Mouse (Mus musculus): Measurements from ENCODE around the gene Smim27. TPM values are rescaled to one million over a fixed set of nuclear protein-coding genes. Genes with fewer than 3 reads are reported as not detected.

Gene Smim27
- total and polyA plus RNA-seq, 2 experiments from 2014 or later, result 3.0 to 13.9 TPM

DNA sequence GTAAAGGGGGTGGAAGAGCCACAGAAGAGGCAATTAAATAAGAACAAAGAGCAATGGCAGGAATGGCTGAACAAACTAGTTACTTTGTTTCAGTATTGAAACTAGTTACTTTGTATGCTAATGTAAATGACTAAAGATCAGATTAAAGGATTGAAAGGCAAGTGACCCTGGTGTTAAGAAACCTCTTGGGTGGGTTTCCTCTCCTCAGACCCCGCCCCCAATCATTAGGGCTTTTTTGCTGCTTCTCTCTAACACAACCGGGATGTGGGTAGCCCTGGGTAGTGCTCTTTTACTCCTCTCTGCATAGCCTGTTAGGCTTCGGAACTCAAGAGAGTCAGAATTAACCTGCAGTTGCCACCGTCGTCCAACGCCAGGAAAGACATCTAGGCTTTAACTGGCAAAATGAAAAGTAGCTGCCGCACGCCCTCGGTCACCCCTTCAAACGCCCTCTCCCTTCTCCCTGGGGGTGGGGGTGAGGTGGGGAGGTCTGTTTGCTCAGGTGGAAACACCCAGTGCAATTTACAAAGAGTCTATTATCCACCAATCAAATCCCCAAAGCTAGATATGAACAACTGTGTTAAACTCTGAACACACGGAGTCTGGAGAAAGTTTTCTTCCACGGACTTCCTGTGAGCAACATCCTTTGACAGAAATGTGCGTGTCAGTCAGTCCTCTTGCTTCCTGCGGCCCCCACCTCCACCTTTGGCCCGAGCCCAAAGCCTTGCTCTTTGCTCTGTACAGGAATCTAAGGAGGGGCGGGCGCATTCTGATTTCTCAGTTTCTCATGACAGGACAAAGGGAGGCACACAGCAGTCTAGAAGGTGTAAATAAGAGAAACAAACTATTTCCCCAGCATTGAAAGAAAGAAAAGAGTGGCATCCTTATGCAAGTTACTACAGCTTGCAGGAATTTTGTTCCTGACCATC lies 30.6 kb upstream of the Smim27 start:
- no peaks in the 10 kb centered on the region for H3K4me1 ChIP-seq (ENCODE audit: insufficient read depth, low read length)
- 3% methylated on average over 17 of the region's 17 CpGs for WGBS
- no peak overlapping the region for H3K27ac ChIP-seq (ENCODE audit: low read depth, low read length)
- no peak for TF ChIP-seq CTCF (IDR thresholded peaks at IDR 0.05)
- H3K36me3 ChIP-seq (ENCODE audit: insufficient read depth, low read length), result no peaks in the 10 kb centered on the region
- H3K4me3 ChIP-seq (ENCODE audit: low read depth, low read length), result peak overlapping the region; percentile 39
- no peaks in the 10 kb centered on the region for H3K27me3 ChIP-seq (ENCODE audit: insufficient read depth, low read length)
- no peak for DNase-seq (ENCODE audit: low spot score)
- no peaks in the 10 kb centered on the region for H3K9me3 ChIP-seq (ENCODE audit: low read length)
- ATAC-seq (ENCODE audit: low FRiP score), result no peak
- H3K4me2 ChIP-seq (ENCODE audit: low read depth, low read length, poor library complexity, severe bottlenecking), result peak overlapping the region; percentile 67
- no peak overlapping the region for H3K9ac ChIP-seq (replicated peaks; ENCODE audit: low read length, poor library complexity, severe bottlenecking)

DNA sequence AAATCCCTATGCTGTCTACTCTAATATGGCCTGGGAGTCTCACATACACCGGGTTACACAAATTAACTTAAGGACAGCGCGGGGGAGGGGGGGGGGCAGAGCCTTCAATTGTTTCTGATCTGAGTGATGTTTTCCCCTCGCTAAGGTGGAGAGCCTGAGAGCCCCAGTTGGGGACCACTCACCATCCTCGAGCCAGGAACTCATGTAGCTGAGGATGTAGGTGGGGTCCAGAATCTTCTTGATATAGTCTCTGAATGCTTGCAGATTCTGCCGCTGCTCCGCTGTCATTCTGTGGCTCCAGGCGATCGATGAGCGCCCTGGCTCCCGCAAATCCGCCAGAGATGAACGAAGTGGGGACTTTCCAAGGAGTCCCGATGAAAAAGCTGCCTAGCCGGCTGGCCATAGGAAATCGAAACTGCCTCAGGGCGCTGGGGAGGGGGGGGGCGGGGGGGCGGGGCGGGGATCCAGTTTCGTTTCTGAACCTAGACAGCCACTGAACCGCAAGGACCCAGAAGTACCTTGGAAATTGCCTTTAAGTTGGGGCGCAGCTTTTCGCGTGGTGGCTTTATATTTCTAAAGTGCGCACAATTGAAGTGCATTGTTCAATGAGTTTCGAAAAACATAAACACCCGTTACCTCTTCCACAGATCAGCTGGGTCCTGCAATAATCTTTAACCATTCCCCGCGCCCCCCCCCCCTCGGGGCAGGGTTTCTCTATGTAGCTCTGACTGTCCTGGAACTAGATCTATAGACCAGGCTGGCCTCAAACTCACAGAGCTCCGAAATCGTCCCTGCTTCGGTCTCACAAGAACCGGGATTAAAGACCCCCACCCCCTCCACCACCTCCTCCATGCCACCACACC lies 29.7 kb upstream of the Smim27 start, which contains the start of gene Ddx58:
Ddx58 (minus strand) TSS at position 420 of the 863 bp plus-strand sequence.
- peak; percentile 49; the same call in 1 of the 2 replicates for ATAC-seq (ENCODE audit: low FRiP score)
- 4% methylated on average over 32 of the region's 35 CpGs for WGBS
- no peaks in the 10 kb centered on the region for H3K9me3 ChIP-seq (ENCODE audit: low read length)
- peak within 1 kb of the TSS; percentile 39 for H3K4me3 ChIP-seq (ENCODE audit: low read depth, low read length)
- no peak for TF ChIP-seq CTCF (IDR thresholded peaks at IDR 0.05)
- H3K4me2 ChIP-seq (ENCODE audit: low read depth, low read length, poor library complexity, severe bottlenecking), result peak within 1 kb of the TSS; percentile 67
- H3K4me1 ChIP-seq (ENCODE audit: insufficient read depth, low read length), result no peaks in the 10 kb centered on the region
- peak; percentile 33 for DNase-seq (ENCODE audit: low spot score)
- no peak within 1 kb of the TSS for H3K27ac ChIP-seq (ENCODE audit: low read depth, low read length)
- no peaks in the 10 kb centered on the region for H3K27me3 ChIP-seq (ENCODE audit: insufficient read depth, low read length)
- 0 out of 2 replicates have a peak within 1 kb of the TSS, but pooled peaks have one; percentile 15 for H3K9ac ChIP-seq (replicated peaks; ENCODE audit: low read length, poor library complexity, severe bottlenecking)
- H3K36me3 ChIP-seq (ENCODE audit: insufficient read depth, low read length), result no peaks in the 10 kb centered on the region

DNA sequence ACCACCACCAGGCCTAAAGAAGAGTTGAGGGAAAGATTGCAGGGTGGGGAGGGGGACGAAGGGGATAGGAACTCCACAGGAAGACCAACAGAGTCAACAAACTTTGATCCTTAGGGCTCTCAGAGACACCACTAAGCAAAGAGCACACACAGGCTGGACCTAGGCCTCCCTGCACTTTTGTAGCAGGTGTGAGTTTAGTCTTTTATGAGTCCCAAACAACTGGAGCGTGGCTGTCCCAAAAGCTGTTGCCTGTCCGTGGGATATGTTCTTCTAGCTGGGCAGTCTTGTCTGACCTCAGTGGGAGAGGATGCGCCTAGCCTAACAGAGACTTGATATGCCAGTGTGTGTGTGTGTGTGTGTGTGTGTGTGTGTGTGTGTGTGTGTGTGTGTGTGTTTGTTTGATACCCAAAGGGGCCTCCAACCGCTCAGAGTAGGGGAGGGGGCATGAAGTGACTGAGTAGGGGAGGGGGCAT lies 29.1 kb upstream of the Smim27 start:
- no peaks in the 10 kb centered on the region for H3K9me3 ChIP-seq (ENCODE audit: low read length)
- no peak overlapping the region for H3K9ac ChIP-seq (replicated peaks; ENCODE audit: low read length, poor library complexity, severe bottlenecking)
- no peaks in the 10 kb centered on the region for H3K4me1 ChIP-seq (ENCODE audit: insufficient read depth, low read length)
- WGBS, result 52% methylated on average over 5 of the region's 5 CpGs
- no peak for DNase-seq (ENCODE audit: low spot score)
- ATAC-seq (ENCODE audit: low FRiP score), result peak; percentile 27; the same call in 1 of the 2 replicates
- no peak for TF ChIP-seq CTCF (IDR thresholded peaks at IDR 0.05)
- H3K4me3 ChIP-seq (ENCODE audit: low read depth, low read length), result peak overlapping the region; percentile 39; the same call in 1 of the 2 replicates
- no peaks in the 10 kb centered on the region for H3K27me3 ChIP-seq (ENCODE audit: insufficient read depth, low read length)
- H3K27ac ChIP-seq (ENCODE audit: low read depth, low read length), result no peak overlapping the region
- peak overlapping the region; percentile 67 for H3K4me2 ChIP-seq (ENCODE audit: low read depth, low read length, poor library complexity, severe bottlenecking)
- no peaks in the 10 kb centered on the region for H3K36me3 ChIP-seq (ENCODE audit: insufficient read depth, low read length)

DNA sequence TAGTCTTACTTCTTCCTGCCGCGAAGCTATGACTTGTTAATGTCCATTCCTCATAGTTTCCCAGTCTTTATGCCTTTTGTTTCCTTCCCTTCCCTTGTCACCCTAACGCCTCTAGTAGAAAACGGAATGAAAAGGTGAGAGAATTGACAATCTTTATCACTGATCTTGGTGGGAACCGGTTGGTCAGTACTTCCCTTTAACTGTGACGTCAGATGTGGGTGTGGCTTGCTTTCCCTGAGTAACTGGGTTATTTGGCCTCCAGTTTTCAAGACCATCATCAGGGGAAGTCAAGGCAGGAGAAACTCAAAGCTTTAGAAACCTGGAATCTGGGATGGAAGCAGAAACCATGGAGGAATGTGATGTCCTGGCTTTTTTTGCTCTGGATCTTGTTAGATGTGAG lies 27.5 kb upstream of the Smim27 start:
- H3K4me1 ChIP-seq (ENCODE audit: insufficient read depth, low read length), result no peaks in the 10 kb centered on the region
- H3K27ac ChIP-seq (ENCODE audit: low read depth, low read length), result no peak overlapping the region
- ATAC-seq (ENCODE audit: low FRiP score), result no peak
- no peaks in the 10 kb centered on the region for H3K27me3 ChIP-seq (ENCODE audit: insufficient read depth, low read length)
- no peaks in the 10 kb centered on the region for H3K9me3 ChIP-seq (ENCODE audit: low read length)
- DNase-seq (ENCODE audit: low spot score), result no peak
- TF ChIP-seq CTCF (IDR thresholded peaks at IDR 0.05), result no peak
- H3K4me2 ChIP-seq (ENCODE audit: low read depth, low read length, poor library complexity, severe bottlenecking), result no peak overlapping the region
- H3K4me3 ChIP-seq (ENCODE audit: low read depth, low read length), result no peak overlapping the region
- H3K36me3 ChIP-seq (ENCODE audit: insufficient read depth, low read length), result no peaks in the 10 kb centered on the region
- H3K9ac ChIP-seq (replicated peaks; ENCODE audit: low read length, poor library complexity, severe bottlenecking), result no peak overlapping the region
- WGBS, result 58% methylated on average over 6 of the region's 6 CpGs

DNA sequence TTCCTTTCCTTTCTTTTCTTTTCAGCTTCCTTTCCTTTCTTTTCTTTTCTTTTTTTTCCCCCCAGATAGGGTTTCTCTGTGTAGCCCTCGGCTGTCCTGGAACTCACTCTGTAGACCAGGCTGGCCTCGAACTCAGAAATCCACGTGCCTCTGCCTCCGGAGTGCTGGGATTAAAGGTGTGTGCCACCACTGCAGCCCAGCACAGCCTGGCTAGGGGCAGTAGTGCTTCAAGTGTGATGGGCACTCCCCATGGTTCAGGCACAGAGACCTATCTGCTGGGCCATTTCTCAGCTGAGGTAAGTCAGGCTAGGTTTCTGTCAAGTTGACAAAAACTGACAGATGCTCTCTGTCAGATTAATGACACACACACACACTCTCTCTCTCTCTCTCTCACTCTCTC lies 26.4 kb upstream of the Smim27 start:
- Histone ChIP-seq H3K4me1 (ENCODE audit: insufficient read depth, low read length) (no peaks in the 10 kb centered on the region), H3K4me2 (ENCODE audit: low read depth, low read length, poor library complexity, severe bottlenecking) (no peak overlapping the region), H3K9me3 (ENCODE audit: low read length) (no peaks in the 10 kb centered on the region), H3K27me3 (ENCODE audit: insufficient read depth, low read length) (no peaks in the 10 kb centered on the region), H3K36me3 (ENCODE audit: insufficient read depth, low read length) (no peaks in the 10 kb centered on the region), H3K4me3 (ENCODE audit: low read depth, low read length) (no peak overlapping the region), H3K9ac (replicated peaks; ENCODE audit: low read length, poor library complexity, severe bottlenecking) (no peak overlapping the region), H3K27ac (ENCODE audit: low read depth, low read length) (no peak overlapping the region)
- no peak for TF ChIP-seq CTCF (IDR thresholded peaks at IDR 0.05)
- no peak for DNase-seq (ENCODE audit: low spot score)
- ATAC-seq (ENCODE audit: low FRiP score), result no peak
- 86% methylated on average over 4 of the region's 4 CpGs for WGBS

All from midbrain, postnatal 0 days (tissue).